Mouse (Mus musculus): Measurements from ENCODE around the gene Smug1.

DNA sequence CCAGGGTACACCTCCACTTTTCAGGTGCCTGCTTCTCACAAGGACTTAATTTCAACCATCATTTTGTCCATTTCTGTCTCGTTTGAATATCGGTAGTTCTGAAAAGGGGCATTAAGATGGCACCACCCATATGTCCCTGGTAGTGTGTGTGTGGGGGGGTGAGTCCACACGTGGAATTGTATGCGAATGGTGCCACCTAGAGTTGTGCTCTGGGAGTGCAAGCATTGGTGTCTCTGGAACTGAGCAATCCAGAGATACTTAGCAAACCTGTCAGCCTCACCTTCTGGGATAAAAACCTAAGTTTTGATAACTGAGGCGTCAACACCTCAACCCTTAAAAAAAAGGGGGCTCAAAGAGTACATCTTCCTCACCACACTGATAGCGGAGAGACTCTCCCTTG, 53.8 kb downstream of the Smug1 start:
- TF ChIP-seq CTCF (IDR thresholded peaks at IDR 0.05; ENCODE audit: control insufficient read depth, insufficient read depth, insufficient replicate concordance, low read depth, low read length) = no peak
- no peak for TF ChIP-seq POLR2A (IDR thresholded peaks at IDR 0.05; ENCODE audit: control insufficient read depth, low read depth, low read length)

Data from testis, adult 2 months (tissue).